Mouse (Mus musculus) CH12.LX (cell line): ENCODE measurements around the gene Rabgap1l. TPM values are rescaled to one million over a fixed set of nuclear protein-coding genes. Genes with fewer than 3 reads are reported as not detected.

ENCODE experiments used
- DNase-seq: peaks from one replicate; pipeline ENCODE4 v3.0.0-alpha.2; 2013; ENCODE audit errors: extremely low read depth
- H3K27ac ChIP-seq: 2 replicates; pipeline ENCODE4 v1.5.1; 2012; ENCODE audit warnings: low read depth, mild to moderate bottlenecking, control low read depth, moderate library complexity; ENCODE audit not compliant: insufficient read depth
- H3K27me3 ChIP-seq: replicated peaks from 2 replicates; pipeline ENCODE3; 2012; ENCODE audit warnings: inconsistent platforms
- H3K36me3 ChIP-seq, 2 experiments: replicated peaks in 1 of 2; 2 replicates each; pipeline versions ENCODE3 to v1.6.1; 2012; ENCODE audit warnings: inconsistent platforms in 1 of 2, low read length in 1 of 2, mild to moderate bottlenecking in 1 of 2, mixed read lengths in 1 of 2, moderate library complexity in 1 of 2; ENCODE audit not compliant: control insufficient read depth in 1 of 2, insufficient read depth in 1 of 2
- H3K4me1 ChIP-seq, 2 experiments: 2 replicates each; pipeline ENCODE4 v1.6.1; 2012; ENCODE audit warnings: inconsistent platforms in 1 of 2, moderate library complexity in 1 of 2; ENCODE audit not compliant: insufficient read depth in 2 of 2, control insufficient read depth in 1 of 2
- H3K4me2 ChIP-seq: 2 replicates; pipeline ENCODE4 v1.6.1; 2012; ENCODE audit warnings: low read depth, mild to moderate bottlenecking, control low read depth; ENCODE audit not compliant: poor library complexity, insufficient read depth, severe bottlenecking
- H3K4me3 ChIP-seq, 3 experiments: fragments of 150-350 bp in 1 of 3; sonication (generic) in 1 of 3; replicated peaks in 1 of 3; 2 replicates each; pipeline versions ENCODE3 to v1.5.1; 2011 to 2012; ENCODE audit warnings: low read depth in 2 of 3, low read length in 2 of 3, mild to moderate bottlenecking in 2 of 3, moderate library complexity in 2 of 3, control low read depth in 1 of 3, improper control_type of control experiment in 1 of 3, inconsistent platforms in 1 of 3, mixed read lengths in 1 of 3; ENCODE audit not compliant: poor library complexity in 1 of 3
- H3K79me2 ChIP-seq: replicated peaks from 2 replicates; pipeline ENCODE4 v1.6.1; 2012; ENCODE audit warnings: mild to moderate bottlenecking, moderate library complexity; ENCODE audit not compliant: control insufficient read depth, poor library complexity, insufficient read depth, severe bottlenecking; ENCODE audit errors: extremely low read depth
- H3K9ac ChIP-seq: 2 replicates; pipeline ENCODE4 v1.6.1; 2012; ENCODE audit warnings: low read depth, mild to moderate bottlenecking, control low read depth, moderate library complexity; ENCODE audit not compliant: insufficient read depth
- H3K9me3 ChIP-seq: replicated peaks from 2 replicates; pipeline ENCODE3; 2012; ENCODE audit warnings: low read length, inconsistent platforms, mixed read lengths
- BHLHE40 ChIP-seq: IDR thresholded peaks from 2 replicates; pipeline ENCODE4 v1.6.1; 2011; ENCODE audit warnings: mild to moderate bottlenecking, low read depth, low read length, improper control_type of control experiment
- CHD1 ChIP-seq: IDR thresholded peaks from 2 replicates; pipeline ENCODE4 v1.6.1; 2012; ENCODE audit warnings: low read depth, low read length, improper control_type of control experiment, inconsistent platforms
- CHD2 ChIP-seq: IDR thresholded peaks from 2 replicates; pipeline ENCODE4 v1.6.1; 2011; ENCODE audit warnings: low read length, improper control_type of control experiment
- E2F4 ChIP-seq: IDR thresholded peaks from 2 replicates; pipeline ENCODE4 v1.6.1; 2011; ENCODE audit warnings: low read depth, low read length, improper control_type of control experiment; ENCODE audit not compliant: insufficient replicate concordance
- ELF1 ChIP-seq: IDR thresholded peaks from 2 replicates; pipeline ENCODE4 v1.6.1; 2014; ENCODE audit warnings: low read depth, mild to moderate bottlenecking, inconsistent platforms, low read length, improper control_type of control experiment
- EP300 ChIP-seq: IDR thresholded peaks from 2 replicates; pipeline ENCODE4 v1.6.1; 2011; ENCODE audit warnings: low read length, improper control_type of control experiment
- ETS1 ChIP-seq: conservative IDR thresholded peaks from 2 replicates; pipeline ENCODE4 v1.6.1; 2012; ENCODE audit warnings: low read depth, mild to moderate bottlenecking, inconsistent platforms, low read length, improper control_type of control experiment, moderate library complexity
- HCFC1 ChIP-seq: IDR thresholded peaks from 2 replicates; pipeline ENCODE4 v1.6.1; 2012; ENCODE audit warnings: low read depth, mild to moderate bottlenecking, inconsistent platforms, low read length, improper control_type of control experiment
- IRF4 ChIP-seq: IDR thresholded peaks from 2 replicates; pipeline ENCODE4 v1.6.1; 2014; ENCODE audit warnings: low read depth, mild to moderate bottlenecking, inconsistent platforms, low read length, improper control_type of control experiment
- JUN ChIP-seq: IDR thresholded peaks from 2 replicates; pipeline ENCODE4 v1.6.1; 2011; ENCODE audit warnings: low read depth, mild to moderate bottlenecking, low read length, improper control_type of control experiment, moderate library complexity; ENCODE audit not compliant: insufficient read depth
- KAT2A ChIP-seq: IDR thresholded peaks from 2 replicates; pipeline ENCODE4 v1.6.1; 2012; ENCODE audit warnings: low read length, improper control_type of control experiment, inconsistent platforms; ENCODE audit not compliant: insufficient replicate concordance
- MAFK ChIP-seq: IDR thresholded peaks from 2 replicates; pipeline ENCODE4 v1.6.1; 2011; ENCODE audit warnings: low read length, improper control_type of control experiment; ENCODE audit not compliant: insufficient replicate concordance
- MYC ChIP-seq: IDR thresholded peaks from 2 replicates; pipeline ENCODE4 v1.6.1; 2011; ENCODE audit warnings: low read depth, mild to moderate bottlenecking, improper control_type of control experiment, low read length
- NELFE ChIP-seq: IDR thresholded peaks from 2 replicates; pipeline ENCODE4 v1.6.1; 2011; ENCODE audit warnings: low read depth, low read length, improper control_type of control experiment
- NRF1 ChIP-seq: IDR thresholded peaks from 2 replicates; pipeline ENCODE4 v1.6.1; 2014; ENCODE audit warnings: low read depth, mild to moderate bottlenecking, inconsistent platforms, low read length, improper control_type of control experiment, moderate library complexity
- PAX5 ChIP-seq: IDR thresholded peaks from 2 replicates; pipeline ENCODE4 v1.6.1; 2012; ENCODE audit warnings: low read length, inconsistent platforms, mixed read lengths
- RAD21 ChIP-seq: IDR thresholded peaks from 2 replicates; pipeline ENCODE4 v1.6.1; 2011; ENCODE audit warnings: low read depth, mild to moderate bottlenecking, low read length, improper control_type of control experiment, moderate library complexity
- RCOR1 ChIP-seq: conservative IDR thresholded peaks from 2 replicates; pipeline ENCODE4 v1.6.1; 2012; ENCODE audit warnings: low read depth, mild to moderate bottlenecking, inconsistent platforms, low read length, improper control_type of control experiment
- SIN3A ChIP-seq: IDR thresholded peaks from 2 replicates; pipeline ENCODE4 v1.6.1; 2012; ENCODE audit warnings: low read length, improper control_type of control experiment, inconsistent platforms
- SMC3 ChIP-seq: IDR thresholded peaks from 2 replicates; pipeline ENCODE4 v1.6.1; 2011; ENCODE audit warnings: low read depth, low read length, improper control_type of control experiment
- TBP ChIP-seq: conservative IDR thresholded peaks from 2 replicates; pipeline ENCODE4 v1.6.1; 2011; ENCODE audit warnings: low read depth, low read length, improper control_type of control experiment
- TCF12 ChIP-seq: IDR thresholded peaks from 2 replicates; pipeline ENCODE4 v1.6.1; 2014; ENCODE audit warnings: low read depth, mild to moderate bottlenecking, inconsistent platforms, low read length, improper control_type of control experiment
- UBTF ChIP-seq: IDR thresholded peaks from 2 replicates; pipeline ENCODE4 v1.6.1; 2012; ENCODE audit warnings: low read depth, mild to moderate bottlenecking, inconsistent platforms, low read length, improper control_type of control experiment, moderate library complexity
- USF1 ChIP-seq: IDR thresholded peaks from 2 replicates; pipeline ENCODE4 v1.6.1; 2014; ENCODE audit warnings: low read depth, mild to moderate bottlenecking, inconsistent platforms, low read length, improper control_type of control experiment
- USF2 ChIP-seq: conservative IDR thresholded peaks from 2 replicates; pipeline ENCODE4 v1.6.1; 2011; ENCODE audit warnings: low read depth, low read length, improper control_type of control experiment
- ZC3H11A ChIP-seq: IDR thresholded peaks from 2 replicates; pipeline ENCODE4 v1.6.1; 2012; ENCODE audit warnings: low read depth, mild to moderate bottlenecking, inconsistent platforms, low read length, improper control_type of control experiment
- ZKSCAN1 ChIP-seq: IDR thresholded peaks from 2 replicates; pipeline ENCODE4 v1.6.1; 2012; ENCODE audit warnings: low read depth, inconsistent platforms, low read length, improper control_type of control experiment, borderline replicate concordance
- dilution Hi-C: fragments of 300-500 bp; cut with MboI; formaldehyde crosslinking; loops from 2 replicates; pipeline ENCODE4 v1.14.3; 2020; ENCODE audit warnings: low sequenced_read_pairs; ENCODE audit not compliant: extremely low pct_unique_long_range_greater_than_20kb, extremely low pct_ligation_motif_present
- in situ Hi-C: fragments of 300-500 bp; cut with MboI; formaldehyde crosslinking; loops from 3 replicates; pipeline ENCODE4 v1.14.3; 2019; ENCODE audit warnings: low sequenced_read_pairs, low pct_ligation_motif_present, low pct_unique_long_range_greater_than_20kb, mixed read lengths
- polyA plus RNA-seq: library from polyadenylated mRNA; unstranded; fragments of >175 nt; gene quantifications from 2 replicates; pipeline ENCODE4 v1.2.1, GENCODE M21; 2012; ENCODE audit warnings: low read depth; ENCODE audit not compliant: insufficient read length
- total RNA-seq, 2 experiments: library from RNA; depleted of rRNA; stranded (reverse); fragments of 300-350 nt in 1 of 2; fragments of >200 nt in 1 of 2; gene quantifications; 2 replicates each; pipeline ENCODE4 v1.2.3; 2012 to 2014

Rabgap1l gene
- total and polyA plus RNA-seq, 3 experiments = 84.0 to 109 (median 85.6) TPM

GRCm38 (mm10) chr1:160496906-160497577 is 296.0 kb downstream of the Rabgap1l start:
- dilution Hi-C loops (no loop called here), in situ Hi-C loops (no loop called here)
- no peak for DNase-seq

GRCm38 (mm10) chr1:160485731-160486130 is 307.3 kb downstream of the Rabgap1l start:
- H3K4me1 ChIP-seq = no peaks in the 10 kb centered on the region
- dilution Hi-C loops = no loop called here

More at GRCm38 (mm10) chr1:160496906-160497577, 296.0 kb downstream of the Rabgap1l start:
- Histone ChIP-seq H3K4me3 (no peak overlapping the region), H3K36me3 (no peaks in the 10 kb centered on the region), H3K27me3 (no peaks in the 10 kb centered on the region), H3K27ac (no peak overlapping the region), H3K4me2 (no peak overlapping the region), H3K9me3 (no peaks in the 10 kb centered on the region), H3K4me1 (no peaks in the 10 kb centered on the region), H3K9ac (no peak overlapping the region), H3K79me2 (no peaks in the 10 kb centered on the region)
- TF ChIP-seq USF2 (no peak), MYC (no peak), E2F4 (no peak), ZC3H11A (no peak), EP300 (no peak)

GRCm38 (mm10) chr1:160485028-160485427 is 308.0 kb downstream of the Rabgap1l start:
- H3K27me3 ChIP-seq = no peaks in the 10 kb centered on the region
- in situ Hi-C loops (no loop called here), dilution Hi-C loops (no loop called here)
- H3K9me3 ChIP-seq = no peaks in the 10 kb centered on the region
- no peak for DNase-seq
- no peak overlapping the region for H3K27ac ChIP-seq
- no peaks in the 10 kb centered on the region for H3K79me2 ChIP-seq
- no peak overlapping the region for H3K9ac ChIP-seq
- H3K4me2 ChIP-seq = no peak overlapping the region
- no peak for TF ChIP-seq ZKSCAN1
- no peak for TF ChIP-seq USF1
- TF ChIP-seq CHD1 = no peak
- no peak for TF ChIP-seq TBP
- TF ChIP-seq BHLHE40 = no peak
- TF ChIP-seq, all 38 proteins: peak for 0
- peaks cover 0 to 2% of the 10 kb centered on the region in 2 experiments for H3K36me3 ChIP-seq
- no peaks in the 10 kb centered on the region for H3K4me1 ChIP-seq
- no peak overlapping the region for H3K4me3 ChIP-seq

More at GRCm38 (mm10) chr1:160485731-160486130, 307.3 kb downstream of the Rabgap1l start:
- TF ChIP-seq JUN = no peak
- no peak for TF ChIP-seq USF2
- no peak for TF ChIP-seq MYC
- no peak for TF ChIP-seq ELF1
- TF ChIP-seq KAT2A = no peak
- no peak for TF ChIP-seq TCF12
- TF ChIP-seq IRF4 = no peak
- no peak for TF ChIP-seq SMC3
- TF ChIP-seq ETS1 = no peak
- TF ChIP-seq RCOR1 = no peak
- no peak for TF ChIP-seq UBTF
- TF ChIP-seq NELFE = no peak
- no peak for TF ChIP-seq PAX5
- no peak for TF ChIP-seq MAFK
- TF ChIP-seq RAD21 = no peak
- TF ChIP-seq BHLHE40 = no peak
- no peak for TF ChIP-seq CHD2
- no peak for TF ChIP-seq HCFC1
- TF ChIP-seq SIN3A = no peak
- no peak for TF ChIP-seq NRF1
- Histone ChIP-seq H3K27me3 (no peaks in the 10 kb centered on the region), H3K9me3 (no peaks in the 10 kb centered on the region), H3K36me3 (peaks cover 0 to 2% of the 10 kb centered on the region in 2 experiments), H3K9ac (no peak overlapping the region), H3K79me2 (no peaks in the 10 kb centered on the region), H3K27ac (no peak overlapping the region), H3K4me3 (no peak overlapping the region), H3K4me2 (no peak overlapping the region)
- no peak for DNase-seq
- in situ Hi-C loops = no loop called here
